Mouse (Mus musculus) heart, postnatal 10 days (tissue): ENCODE data around the gene Bmp3. TPM values are rescaled to one million over a fixed set of nuclear protein-coding genes. Genes with fewer than 3 reads are reported as not detected.

Source experiments
- DNase-seq, 2 experiments: peaks; one replicate each; pipeline ENCODE4 v3.0.0; 2021
- intact Hi-C: fragments of 180-260 bp; cut with DNase I; formaldehyde crosslinking; loops from one replicate; pipeline ENCODE4 v1.15.1; 2025
- total RNA-seq, 2 experiments: library from RNA; stranded (reverse); gene quantifications; 2 replicates each; pipeline ENCODE4 v1.2.3; 2021

Gene Bmp3
- total RNA-seq = under 1 TPM; 0.26 to 0.37 TPM

DNA sequence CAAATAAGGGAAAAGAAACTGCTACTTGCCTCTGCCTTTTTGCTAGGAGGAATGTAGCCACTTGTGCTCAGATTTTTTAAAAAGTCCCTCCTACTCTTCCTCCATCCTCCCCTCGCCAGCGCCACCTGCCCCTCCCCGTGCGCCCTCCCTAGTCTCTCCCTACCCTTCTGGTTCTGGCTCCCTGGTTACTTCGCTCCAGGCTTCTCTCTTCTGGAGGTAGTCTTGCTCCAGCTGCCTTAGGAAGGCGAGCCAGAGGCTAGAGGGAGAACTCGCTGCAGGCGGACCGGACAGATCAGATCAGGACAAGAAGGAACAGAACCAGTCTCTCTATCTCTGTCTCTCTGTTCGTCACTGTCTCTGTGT lies at the start of gene Bmp3:
TSS of gene Bmp3 (plus strand) at position 152 of the 363 bp plus-strand sequence.
- peak in 1 of 2 experiments; percentile 20 for DNase-seq
- intact Hi-C loops = no loop called here

DNA sequence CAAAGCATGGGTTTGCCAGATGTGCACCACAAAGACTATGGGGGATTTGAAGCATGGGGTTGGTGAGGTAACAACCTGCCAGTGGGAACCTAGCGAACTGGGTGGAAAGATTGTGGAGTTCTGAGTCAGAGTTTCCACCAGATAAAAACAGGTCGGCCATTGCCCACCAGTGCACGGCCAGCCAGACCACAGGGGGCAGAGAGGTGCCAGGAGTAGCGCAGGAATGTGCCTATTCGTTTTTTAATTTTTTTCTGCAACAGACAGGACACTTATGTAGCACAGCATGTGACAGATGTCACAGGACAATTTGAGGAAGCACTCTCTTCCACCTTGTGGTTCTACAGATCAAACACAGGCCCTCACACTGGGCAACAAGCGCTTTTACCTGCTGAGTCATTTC lies 49.5 kb upstream of the Bmp3 start:
- intact Hi-C loops = no loop called here

DNA sequence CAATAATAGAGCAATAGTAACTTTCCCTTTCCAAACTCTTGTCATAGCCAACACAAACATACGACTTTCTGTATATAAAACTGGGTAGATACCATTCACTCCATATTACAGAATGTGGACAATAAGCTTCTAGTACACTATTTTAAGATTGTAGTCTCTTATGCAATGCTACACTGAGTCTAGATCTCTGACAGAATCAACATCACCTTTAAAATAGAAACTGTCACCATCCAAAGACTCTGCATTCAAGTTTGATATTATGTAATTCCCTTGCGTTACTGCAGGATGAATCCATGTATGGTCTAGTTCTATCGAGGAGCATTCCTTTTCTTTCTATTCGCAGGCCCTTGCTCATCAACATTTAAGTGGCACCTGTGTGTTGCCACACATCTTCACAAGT lies 47.7 kb upstream of the Bmp3 start:
- intact Hi-C loops = no loop called here
- DNase-seq = no peak

More for the DNA sequence above, 49.5 kb upstream of the Bmp3 start:
- no peak for DNase-seq

DNA sequence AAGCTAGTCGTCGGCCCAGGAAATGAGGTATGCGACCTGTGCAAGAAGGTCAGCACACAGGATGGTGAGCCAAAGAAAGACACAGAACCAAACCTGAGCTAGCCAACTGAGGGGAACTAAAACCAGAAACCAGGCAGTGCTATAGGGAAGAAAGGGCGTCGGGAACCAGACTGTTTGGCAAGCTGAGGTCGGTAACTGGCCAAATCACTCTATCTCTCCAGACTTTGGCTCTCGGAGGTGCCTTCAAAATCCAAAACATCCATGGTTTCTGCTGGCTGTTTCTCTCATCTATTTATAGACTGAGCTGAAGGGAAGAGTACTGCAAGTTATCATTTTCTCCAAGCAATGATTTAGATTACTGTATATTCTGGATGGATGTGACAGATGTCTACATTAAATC lies 47.2 kb upstream of the Bmp3 start:
- peak; percentile 19 to 30 for DNase-seq
- intact Hi-C loops = no loop called here

DNA sequence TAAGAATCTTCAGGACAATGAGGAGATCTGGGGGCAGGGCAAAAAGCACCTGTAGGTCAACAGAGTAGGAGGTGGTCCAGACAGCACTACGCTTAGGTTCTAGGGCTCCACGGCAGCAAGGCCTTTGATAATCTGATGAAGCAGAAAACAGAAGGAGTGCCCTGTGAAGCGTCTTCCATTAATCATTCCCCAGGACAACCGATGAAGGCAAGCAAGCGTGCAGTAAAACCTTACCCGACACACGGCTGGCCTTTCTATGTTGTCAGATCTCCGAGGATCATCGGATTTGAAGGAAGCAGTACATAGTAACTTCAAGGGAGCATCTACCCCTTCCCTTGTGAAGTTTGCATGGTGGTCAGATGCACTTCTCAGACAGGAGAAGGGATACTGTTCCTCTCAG lies 46.3 kb upstream of the Bmp3 start:
- DNase-seq = no peak
- intact Hi-C loops = no loop called here

DNA sequence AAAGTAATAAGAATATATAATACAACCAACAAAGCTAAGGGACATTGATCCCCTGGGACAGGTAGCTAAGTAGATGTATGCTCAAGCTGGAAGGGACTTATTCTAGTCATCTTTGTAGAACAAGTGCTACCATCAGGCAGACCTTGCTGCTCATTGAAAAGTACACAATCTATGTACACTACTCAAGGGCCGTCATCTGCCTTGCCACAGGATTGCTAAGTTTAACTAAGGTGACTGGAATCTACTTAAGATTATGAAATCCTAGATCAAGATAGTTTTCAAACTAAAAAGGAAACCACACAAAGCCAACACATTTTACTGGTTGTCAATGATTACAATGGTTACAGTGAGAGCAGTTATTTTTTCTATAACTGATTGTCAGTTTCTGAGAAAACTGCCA lies 41.8 kb upstream of the Bmp3 start:
- DNase-seq = no peak
- intact Hi-C loops = no loop called here

DNA sequence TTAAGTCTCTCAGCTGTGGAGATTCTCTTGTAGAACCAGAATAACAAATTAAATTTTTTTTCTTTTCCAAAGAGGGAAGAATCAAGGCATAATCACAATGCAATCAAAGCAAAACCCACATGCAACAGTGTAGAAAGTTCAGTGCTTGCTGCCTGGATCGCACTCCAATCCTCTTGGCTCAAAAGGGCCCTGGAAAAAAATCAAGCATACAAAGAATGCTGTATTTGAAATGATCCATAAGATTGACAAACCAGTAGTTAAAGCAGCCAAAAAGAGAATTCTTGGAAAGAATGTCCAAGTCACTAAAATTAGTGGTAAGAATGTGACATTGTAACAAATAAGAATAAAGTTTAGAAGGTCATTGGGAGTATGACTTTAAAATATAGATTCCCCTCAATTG lies 38.9 kb upstream of the Bmp3 start:
- DNase-seq = no peak
- intact Hi-C loops = no loop called here

DNA sequence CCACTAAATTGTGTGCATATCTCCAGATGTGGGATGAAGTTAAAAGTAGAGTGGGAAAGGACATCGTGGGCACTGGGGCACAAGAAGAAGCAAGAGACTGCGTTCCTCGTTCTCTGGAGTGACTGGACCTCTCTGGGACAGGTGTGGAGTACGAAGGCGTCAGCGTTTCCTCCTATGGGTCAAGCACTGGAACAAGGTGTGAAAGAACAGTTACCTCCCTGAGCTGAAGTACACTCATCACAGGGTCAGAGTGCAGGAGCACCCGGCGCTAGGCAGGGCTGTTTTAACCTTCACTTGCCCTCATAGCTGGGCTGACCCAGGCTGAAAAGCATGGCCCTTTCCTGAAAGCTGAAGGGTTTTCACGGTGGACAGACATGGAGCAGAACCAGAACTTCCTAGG lies 20.5 kb upstream of the Bmp3 start:
- DNase-seq = no peak
- intact Hi-C loops = no loop called here

DNA sequence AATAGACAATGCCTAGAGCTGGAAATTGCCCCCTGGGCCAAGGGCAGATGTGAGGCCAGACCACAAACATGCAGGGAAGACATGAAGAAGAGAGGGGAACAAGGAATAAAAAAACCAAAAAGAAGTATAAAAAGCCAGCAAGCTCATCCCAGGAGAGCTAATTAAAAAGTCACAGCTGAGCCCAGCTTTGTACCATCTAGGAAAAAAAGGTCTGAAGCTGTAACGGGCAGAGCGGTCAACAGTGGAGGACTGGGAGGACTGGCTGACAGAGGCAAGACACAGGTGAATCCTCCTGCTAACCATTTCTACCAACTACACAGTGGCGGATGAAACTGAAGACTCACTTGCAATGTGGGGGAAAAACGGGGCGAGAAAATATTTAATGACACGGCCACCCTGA lies 19.9 kb upstream of the Bmp3 start:
- intact Hi-C loops = no loop called here
- DNase-seq = no peak

DNA sequence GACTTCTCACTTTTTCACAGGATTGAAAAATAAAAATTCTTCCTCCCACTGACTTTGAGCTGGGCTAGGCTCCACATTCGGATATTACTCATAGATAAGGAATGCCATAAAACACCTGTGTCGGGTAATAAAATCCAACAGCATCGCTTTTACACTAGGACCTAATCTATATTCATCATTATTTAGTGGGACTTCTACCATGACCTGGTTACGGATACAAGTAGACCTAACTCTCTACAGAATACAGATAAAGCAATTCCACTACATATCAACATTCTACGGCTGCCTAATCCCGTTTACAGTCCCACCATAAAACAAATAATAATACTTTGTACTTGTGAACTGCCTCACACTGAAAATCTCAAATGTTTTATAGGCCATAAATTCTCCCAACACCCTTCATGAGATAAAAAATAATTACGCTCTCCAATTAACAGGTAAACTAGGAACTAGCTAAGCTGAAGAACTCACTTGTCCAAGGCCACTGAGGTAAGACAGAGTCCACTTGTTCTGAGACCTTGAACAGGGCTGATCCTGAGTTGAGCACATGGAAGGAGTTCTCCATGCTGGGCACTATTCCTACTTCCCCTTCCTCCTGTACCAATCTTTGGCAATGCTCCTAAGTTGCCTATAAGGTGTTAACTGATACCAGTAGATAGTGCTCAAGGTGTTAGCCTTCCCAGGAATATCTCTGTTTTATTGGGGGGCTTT lies 11.5 kb upstream of the Bmp3 start:
- intact Hi-C loops = no loop called here
- DNase-seq = no peak

DNA sequence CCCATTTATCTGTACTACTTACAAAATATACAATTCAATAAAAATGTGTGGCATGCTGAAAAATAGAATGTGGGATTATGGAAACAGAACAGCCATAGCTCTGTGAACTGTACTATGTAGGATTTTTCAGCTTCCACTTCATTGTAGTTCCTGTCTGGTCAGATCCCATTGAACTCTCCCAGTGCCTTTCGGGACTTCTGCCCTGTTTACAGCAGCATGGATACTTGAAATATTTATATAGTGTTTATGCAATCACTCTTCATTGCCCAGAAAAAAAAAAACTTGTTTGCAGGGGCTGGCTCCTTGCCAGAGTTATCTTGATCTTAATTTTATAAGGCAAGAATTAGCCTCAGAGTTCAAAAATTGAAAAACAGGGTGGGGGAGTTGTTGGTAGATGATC lies 9.6 kb upstream of the Bmp3 start:
- DNase-seq = no peak
- intact Hi-C loops = no loop called here

DNA sequence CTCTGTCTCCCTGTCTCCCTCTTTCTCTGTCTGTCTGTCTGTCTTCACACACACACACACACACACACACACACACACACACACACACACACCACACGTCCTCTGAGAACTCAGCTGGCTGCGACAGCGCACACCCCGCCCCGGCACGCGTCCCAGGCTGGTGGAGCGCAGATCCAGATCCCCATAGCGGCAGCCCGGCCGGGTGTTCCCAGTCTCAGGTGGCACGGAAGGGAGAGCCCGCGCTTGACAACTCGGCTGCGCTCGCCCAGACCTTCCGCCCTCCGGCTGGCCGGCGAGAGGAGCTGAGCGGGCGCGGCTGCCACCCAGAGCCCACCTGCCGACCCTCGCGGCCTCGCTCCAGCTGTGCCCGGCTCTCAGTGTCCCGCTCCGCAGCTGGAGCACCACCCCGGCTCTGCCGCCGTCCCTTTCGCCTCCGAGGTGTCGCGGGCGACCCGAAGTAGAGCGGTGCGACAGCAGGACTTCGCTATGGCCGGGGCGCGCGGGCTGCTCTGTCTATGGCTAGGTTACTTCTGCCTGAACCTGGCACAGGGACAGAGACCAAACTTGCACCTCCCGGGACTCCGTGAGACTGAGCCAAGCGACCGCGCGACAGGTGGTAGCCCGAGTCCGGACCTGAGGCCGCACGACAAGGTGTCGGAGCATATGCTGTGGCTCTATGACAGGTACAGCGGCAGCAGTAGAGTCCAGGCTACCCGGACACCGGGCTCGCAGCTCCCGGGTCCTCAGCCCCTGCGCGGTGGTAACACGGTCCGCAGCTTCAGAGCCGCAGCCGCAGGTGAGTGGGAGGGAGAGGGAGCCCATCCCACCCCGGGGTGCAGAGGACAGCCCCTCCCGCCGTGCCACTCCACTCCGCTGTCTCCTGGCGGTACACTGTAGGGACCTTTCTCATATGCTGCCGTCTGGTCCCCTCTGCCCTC lies 681 bp downstream of the Bmp3 start:
- intact Hi-C loops = no loop called here
- DNase-seq = peak; percentile 15 to 40

DNA sequence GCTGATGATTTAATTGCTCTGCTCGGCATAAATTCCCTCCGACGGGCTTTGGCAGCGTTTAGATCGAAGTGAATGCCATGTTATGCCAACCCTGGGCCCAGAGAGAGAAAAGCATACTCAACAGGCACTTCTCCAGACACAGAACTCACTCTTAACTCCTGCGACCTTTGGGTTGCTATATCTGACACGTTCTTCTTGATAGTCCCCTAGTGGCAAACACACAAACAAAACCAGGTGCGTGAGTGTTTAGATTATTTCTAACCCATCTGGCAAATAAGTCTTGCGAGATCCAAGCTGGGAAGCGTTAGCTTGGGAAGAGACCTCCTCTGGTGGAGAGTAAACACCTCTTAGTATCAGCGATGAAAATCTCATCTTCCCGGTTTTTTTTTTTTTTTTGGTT lies 1.5 kb downstream of the Bmp3 start:
- intact Hi-C loops = no loop called here
- no peak for DNase-seq

DNA sequence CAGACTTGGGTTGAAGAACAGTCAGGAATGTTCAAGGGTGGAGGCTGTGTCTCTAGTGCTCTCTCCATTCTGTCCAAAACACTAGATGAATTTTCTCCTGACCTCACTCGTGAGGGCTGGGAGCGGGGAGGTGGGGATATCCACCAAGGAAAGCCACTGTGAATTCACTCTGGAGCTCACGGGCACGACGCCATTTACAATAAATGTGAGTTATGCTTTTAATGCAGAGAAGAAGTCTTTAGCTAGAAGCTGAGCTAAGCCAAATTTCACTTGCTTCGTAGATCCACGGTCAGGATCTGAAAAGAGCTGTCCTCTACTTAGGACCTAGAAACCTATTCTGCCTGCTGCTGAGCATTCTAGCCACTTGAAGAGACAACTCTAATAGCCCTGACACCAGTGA lies 2.1 kb downstream of the Bmp3 start:
- intact Hi-C loops = no loop called here
- DNase-seq = no peak

DNA sequence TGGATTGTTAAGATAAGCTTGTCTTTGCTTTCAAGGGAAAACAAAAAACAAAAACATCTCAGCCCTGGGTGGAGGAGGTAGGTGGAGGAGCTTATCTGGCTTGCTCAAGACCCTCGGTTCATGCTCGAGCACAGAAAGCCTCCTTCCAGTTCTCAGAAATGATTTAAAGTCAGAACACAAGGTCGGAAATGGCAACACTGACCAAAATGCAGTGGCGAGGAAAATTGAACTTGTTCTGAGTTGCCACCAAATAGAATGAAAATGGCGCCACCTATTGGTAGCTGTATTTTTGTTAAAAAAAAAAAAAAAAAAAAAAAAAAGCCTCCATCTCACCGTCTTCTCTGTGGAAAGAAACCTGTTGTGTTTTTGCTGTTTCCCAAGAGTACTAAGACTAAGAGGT lies 9.7 kb downstream of the Bmp3 start:
- intact Hi-C loops = loop anchor here (1.0 to 10.0 kb wide), 5 partner anchors 319 to 1737 kb away; no protein-coding TSS in a partner anchor
- DNase-seq = peak; percentile 15 to 45

DNA sequence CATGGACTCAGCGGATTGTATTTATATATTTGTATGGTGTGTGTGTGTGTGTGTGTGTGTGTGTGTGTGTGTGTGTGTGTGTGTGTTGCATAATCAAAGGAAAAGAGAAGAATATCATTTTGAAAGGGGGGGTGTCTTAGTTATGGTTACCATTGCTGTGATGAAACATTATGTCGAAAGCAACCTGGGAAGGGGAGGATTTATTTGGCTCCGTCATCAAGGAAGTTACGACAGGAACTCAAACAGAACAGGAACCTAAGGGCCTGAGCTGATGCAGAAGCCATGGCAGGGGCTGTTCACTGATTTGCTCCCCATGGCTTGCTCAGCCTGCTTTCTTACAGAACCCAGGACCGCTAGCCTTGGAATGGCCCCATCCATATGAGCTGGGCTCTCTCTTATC lies 10.9 kb downstream of the Bmp3 start:
- intact Hi-C loops = loop anchor here (10.0 kb wide), 1 partner anchor 320 kb away; no protein-coding TSS in a partner anchor
- DNase-seq = no peak

DNA sequence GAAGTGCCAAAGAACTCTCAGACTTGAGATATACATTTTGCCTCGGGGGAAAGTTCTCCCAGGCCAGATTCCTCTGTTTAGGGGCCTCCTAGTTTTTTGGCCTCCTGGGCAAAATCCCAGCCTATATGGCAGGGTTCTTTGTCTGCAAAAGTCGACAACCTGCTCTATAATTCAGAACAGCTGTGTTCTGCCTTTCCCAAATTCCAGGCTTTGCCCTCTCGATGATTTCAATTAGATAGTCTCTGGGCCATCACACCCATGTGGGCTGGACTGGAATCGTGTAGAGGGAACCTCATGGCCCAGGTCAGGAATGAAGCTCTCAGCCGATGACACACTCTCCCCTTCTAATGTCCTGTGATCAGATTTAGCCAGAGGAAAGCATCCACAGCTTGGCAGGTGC lies 21.8 kb downstream of the Bmp3 start:
- DNase-seq = no peak
- intact Hi-C loops = no loop called here

DNA sequence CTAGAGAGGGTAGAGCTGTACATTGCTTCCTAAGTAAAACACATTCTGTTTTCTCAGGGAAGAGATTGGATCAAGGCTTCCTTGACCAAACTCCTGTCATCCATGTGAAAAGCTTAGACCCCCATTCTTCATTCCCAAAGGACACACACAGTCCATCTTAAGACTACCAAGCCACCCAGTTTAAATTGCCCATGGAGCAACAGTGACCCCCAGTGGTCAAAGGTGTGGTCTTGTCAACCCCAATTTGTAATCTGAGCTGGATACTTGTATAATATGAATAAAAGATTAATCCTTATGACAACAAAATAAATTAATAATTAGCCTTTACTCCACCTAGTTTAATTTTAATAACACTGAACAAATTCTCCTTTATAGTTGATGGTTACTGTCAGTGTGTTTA lies 24.7 kb downstream of the Bmp3 start:
- DNase-seq = peak; percentile 40 to 70
- intact Hi-C loops = loop anchor here (1.0 kb wide), 2 partner anchors 531 to 535 kb away; no protein-coding TSS in a partner anchor

DNA sequence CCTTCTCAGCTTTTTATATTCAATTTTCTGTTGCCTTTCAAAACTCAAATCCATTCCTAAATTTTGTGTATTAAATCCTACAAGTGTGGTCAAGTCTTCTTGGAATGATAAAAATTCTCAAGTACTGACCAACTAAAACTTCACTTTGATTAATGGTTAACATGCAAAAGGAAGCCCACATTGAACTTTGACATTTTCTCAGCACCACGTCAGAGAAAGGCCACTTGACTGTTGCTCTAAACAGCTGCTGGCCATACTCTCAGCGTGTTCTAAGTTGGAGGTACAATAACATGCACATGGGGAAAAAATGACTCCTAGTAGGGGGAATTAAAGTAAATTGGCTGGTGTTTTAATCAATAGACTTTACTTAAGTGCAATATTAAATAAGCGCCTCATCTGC lies 27.9 kb downstream of the Bmp3 start:
- intact Hi-C loops = no loop called here
- no peak for DNase-seq

DNA sequence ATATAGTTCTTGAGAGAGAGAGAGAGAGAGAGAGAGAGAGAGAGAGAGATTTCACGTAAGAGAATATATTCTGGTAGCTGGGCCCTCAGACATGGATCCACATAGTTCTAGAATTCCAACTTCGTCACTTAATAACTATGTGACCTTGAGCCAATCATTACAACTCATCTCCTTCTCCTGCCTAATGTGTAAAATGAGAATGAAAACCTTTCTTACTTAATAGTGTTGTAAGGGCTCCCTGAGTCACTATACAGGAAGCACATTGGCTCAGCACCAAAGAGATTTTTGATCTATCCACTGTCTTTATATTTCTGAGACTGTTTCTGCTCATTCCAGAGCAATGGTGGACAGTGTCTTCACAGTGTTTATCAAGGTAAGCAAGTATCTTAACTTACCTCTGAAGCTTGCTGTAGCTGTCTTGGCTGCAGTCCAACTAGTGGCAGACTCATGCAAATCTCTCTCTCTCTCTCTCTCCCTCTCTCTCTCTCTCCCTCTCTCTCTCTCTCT lies 36.4 kb downstream of the Bmp3 start:
- intact Hi-C loops = no loop called here
- no peak for DNase-seq

DNA sequence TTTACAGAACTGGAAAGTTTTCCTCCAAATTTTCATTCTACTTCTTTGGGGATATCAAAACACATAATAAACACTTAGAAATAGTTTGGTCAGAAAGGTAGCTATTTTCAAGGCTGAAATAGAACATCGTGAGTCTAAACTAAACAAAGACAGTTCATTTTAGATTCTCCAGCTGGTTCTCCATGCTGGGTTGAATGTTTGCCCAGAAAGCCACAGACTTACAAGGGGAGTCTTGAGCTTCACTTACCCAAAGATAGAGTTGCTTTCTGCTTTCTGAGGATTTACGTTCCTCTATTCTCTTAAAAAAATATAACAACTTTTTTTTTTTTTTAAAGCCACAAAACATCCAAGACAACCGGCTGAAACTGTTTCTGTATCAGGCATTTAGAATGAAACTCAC lies 40.1 kb downstream of the Bmp3 start:
- intact Hi-C loops = no loop called here
- DNase-seq = no peak

DNA sequence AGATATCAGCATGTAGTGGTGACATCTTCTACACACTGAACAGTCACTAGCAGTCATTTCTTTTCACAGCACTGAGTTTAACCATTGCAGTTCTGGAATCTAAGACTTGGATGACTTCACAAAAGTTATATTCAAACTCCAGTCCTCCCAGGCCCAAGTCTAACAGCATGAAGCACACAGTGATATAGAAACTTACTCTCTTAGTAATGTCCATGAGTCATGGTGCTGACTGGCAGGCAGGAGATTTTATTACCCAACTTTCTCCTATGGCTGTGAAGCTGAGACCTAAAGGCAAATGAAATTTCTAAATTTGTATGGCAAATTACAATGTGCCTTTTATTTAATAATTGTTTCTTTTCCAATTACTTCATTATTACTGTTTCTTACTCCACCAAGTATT lies 43.7 kb downstream of the Bmp3 start:
- intact Hi-C loops = no loop called here
- no peak for DNase-seq
